In the genomic region with DNA sequence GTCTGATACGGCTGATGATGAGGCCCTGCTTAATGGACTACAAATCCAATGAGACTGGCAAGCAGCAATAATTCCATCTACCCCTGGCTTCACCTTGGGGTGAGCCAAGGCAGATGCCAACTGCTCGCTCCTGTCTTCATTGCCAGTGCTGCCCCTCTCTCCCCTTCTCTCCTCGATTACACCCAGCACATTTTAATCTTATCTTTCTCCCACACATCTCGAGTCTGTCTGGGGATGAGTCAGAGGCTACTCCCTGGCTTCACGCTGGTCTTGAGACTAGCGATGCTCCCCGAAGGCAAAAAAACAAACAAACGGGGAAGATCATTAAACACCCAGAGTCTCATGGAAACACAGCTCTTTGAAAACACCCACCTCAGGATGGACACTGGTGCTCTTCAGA, we compare ENCODE assay signal across 14 mouse cellular contexts. TPM values are rescaled to one million over a fixed set of nuclear protein-coding genes. Genes with fewer than 3 reads are reported as not detected.
DNase-seq lines count a peak whose midpoint lies in the region; ATAC-seq and TF ChIP-seq lines count a peak whose summit lies in the region.
"Had no signal": no experiment of that assay in that cellular context is flagged by ENCODE, and none has a peak within 500 bp of the region (broad histone marks: within the 10 kb centered on the region; RNA-seq: fewer than 3 reads in every experiment).

No protein-coding gene starts in this region.

- no peak for TF ChIP-seq CTCF in liver, postnatal 0 days (IDR thresholded peaks at IDR 0.05; ENCODE audit: low read depth)

- peak overlapping the region; percentile 63 for H3K4me2 ChIP-seq in liver, postnatal 0 days (ENCODE audit: low read depth, low read length)

- 46% methylated on average over 8 of the region's 8 CpGs for WGBS in liver, postnatal 0 days (ENCODE audit: insufficient replicate concordance)

- H3K4me3 ChIP-seq in megakaryocyte, embryonic 14.5 days (replicated peaks): peak overlapping the region; percentile 51
- H3K4me3 ChIP-seq in liver, postnatal 0 days (ENCODE audit: low read depth, low read length): peak overlapping the region; percentile 18; the same call in 1 of the 2 replicates

- no peaks in the 10 kb centered on the region for H3K9me3 ChIP-seq in megakaryocyte, embryonic 14.5 days
- no peaks in the 10 kb centered on the region for H3K9me3 ChIP-seq in liver, postnatal 0 days (ENCODE audit: low read length)

- no peak for ATAC-seq in megakaryocyte, adult 5-6 weeks (ENCODE audit: poor library complexity, severe bottlenecking)
- ATAC-seq in common myeloid progenitor, adult 5-6 weeks (replicated peaks; ENCODE audit: low read depth, poor library complexity, severe bottlenecking): 0 out of 2 replicates have a peak, but pooled peaks have one; percentile 23
- peak; percentile 68 for ATAC-seq in liver, postnatal 0 days
- ATAC-seq: intestine, postnatal 0 days; Patski had no signal

- DNase-seq in cerebellum, adult 9-11 months: peak; percentile 12
- DNase-seq in cerebellum, postnatal 4 days (ENCODE audit: low spot score in 2 of 2): no peak
- DNase-seq in liver, postnatal 0 days: no peak
- DNase-seq in left cerebral cortex, adult 9 months (ENCODE audit: low spot score in 2 of 2): no peak
- DNase-seq in thymus, postnatal 36 days: no peak
- DNase-seq: adrenal gland, postnatal 14 days; B cell, adult 2 months; heart, postnatal 4 days; lung, postnatal 4 days had no signal

- peak overlapping the region; percentile 83 for H3K27ac ChIP-seq in liver, postnatal 0 days (ENCODE audit: low read depth)

- H3K4me1 ChIP-seq in megakaryocyte, embryonic 14.5 days: peaks cover 85% of the 10 kb centered on the region
- H3K4me1 ChIP-seq in liver, postnatal 0 days (ENCODE audit: insufficient read depth): peaks cover 61% of the 10 kb centered on the region

- H3K36me3 ChIP-seq in megakaryocyte, embryonic 14.5 days (replicated peaks; ENCODE audit: low read length): peaks cover 98% of the 10 kb centered on the region
- peaks cover 71% of the 10 kb centered on the region for H3K36me3 ChIP-seq in liver, postnatal 0 days (replicated peaks; ENCODE audit: insufficient read depth, low read length)

- TF ChIP-seq EP300 in liver, postnatal 0 days (IDR thresholded peaks at IDR 0.05; ENCODE audit: low read depth): peak; percentile 98

- no peaks in the 10 kb centered on the region for H3K27me3 ChIP-seq in megakaryocyte, embryonic 14.5 days (replicated peaks)
- H3K27me3 ChIP-seq in liver, postnatal 0 days (ENCODE audit: insufficient read depth, low read length): no peaks in the 10 kb centered on the region
- H3K27me3 ChIP-seq: Patski had no signal

- peak overlapping the region; percentile 57 for H3K9ac ChIP-seq in liver, postnatal 0 days (replicated peaks)

RNA-seq across cellular contexts. Expression of a gene that starts 16.0 kb away (rescaled TPM):
- 14.8 and 55.2 TPM in 2 replicates for polyA plus RNA-seq in megakaryocyte, embryonic 14.5 days (2012; ENCODE audit: insufficient read depth, low replicate concordance)
- 25.3 and 25.7 TPM in 2 replicates for total RNA-seq in megakaryocyte, adult 5-6 weeks (2015)
- 24.9 and 27.4 TPM in 2 replicates for total RNA-seq in megakaryocyte, adult 5-6 weeks (2017)
- 46.1 and 57.6 TPM in 2 replicates for total RNA-seq in common myeloid progenitor, adult 5-6 weeks (2017)
- 8.4 and 9.4 TPM in 2 replicates for polyA plus RNA-seq in liver, postnatal 0 days (2015; fragmentation: Nextera tagmentation; extraction: Ambion mirVana)
